Mouse (Mus musculus): ENCODE results near the gene Dhx15. TPM values are rescaled to one million over a fixed set of nuclear protein-coding genes. Genes with fewer than 3 reads are reported as not detected.
"Not testable (repeated sequence)": the region's sequence is repeated elsewhere in the genome, so short reads cannot be mapped to it uniquely, and the experiment has no call there.

Gene Dhx15
- polyA plus RNA-seq (2012; rRNA removed): 41.4 and 57.4 TPM in 2 replicates
- polyA plus RNA-seq (2014; fragmentation: Nextera tagmentation; extraction: Ambion mirVana): 34.9 and 36.6 TPM in 2 replicates

GRCm38 (mm10) chr5:52190371-52191179 lies at the start of gene Dhx15:
TSS of gene Dhx15 (minus strand) at chr5:52190514.
- Histone ChIP-seq H3K27me3 (ENCODE audit: control insufficient read depth, insufficient read depth, low read length) (no peaks in the 10 kb centered on the region), H3K4me2 (ENCODE audit: low read depth) (peak within 1 kb of the TSS; percentile 94), H3K4me1 (replicated peaks; ENCODE audit: control insufficient read depth in 2 of 2, insufficient read depth in 2 of 2, low read length in 1 of 2) (peaks cover 11 to 16% of the 10 kb centered on the region in 2 experiments), H3K4me3 (ENCODE audit: insufficient read depth in 1 of 2, low read depth in 2 of 2, low read length in 2 of 2) (peak within 1 kb of the TSS; percentile 97 to 100), H3K36me3 (replicated peaks; ENCODE audit: control insufficient read depth, insufficient read depth, low read depth) (no peaks in the 10 kb centered on the region), H3K27ac (peak within 1 kb of the TSS; percentile 77), H3K9ac (replicated peaks) (peak within 1 kb of the TSS; percentile 99), H3K9me3 (ENCODE audit: control insufficient read depth, low read length) (no peaks in the 10 kb centered on the region)
- TF ChIP-seq EP300 (IDR thresholded peaks at IDR 0.05; ENCODE audit: low read depth) (no peak), CTCF (IDR thresholded peaks at IDR 0.05; ENCODE audit: low read depth) (no peak)
- WGBS (ENCODE audit: insufficient replicate concordance): under 1% methylated on average over 53 of the region's 53 CpGs
- ATAC-seq (ENCODE audit: insufficient read depth) (peak; percentile 94), DNase-seq (ENCODE audit: low read depth in 3 of 3, low spot score in 3 of 3) (peak; percentile 88 to 89 (median 89))

- 59% methylated on average over 5 of the region's 5 CpGs for WGBS (ENCODE audit: insufficient replicate concordance)
- ATAC-seq (ENCODE audit: insufficient read depth): no peak
- no peaks in the 10 kb centered on the region for H3K27me3 ChIP-seq (ENCODE audit: control insufficient read depth, insufficient read depth, low read length)
These were observed 48.6 kb upstream of the Dhx15 start for GRCm38 (mm10) chr5:52238877-52239276.

GRCm38 (mm10) chr5:52237956-52238735 lies 47.8 kb upstream of the Dhx15 start:
- 58% methylated on average over 8 of the region's 8 CpGs for WGBS (ENCODE audit: insufficient replicate concordance)
- DNase-seq (ENCODE audit: low read depth in 3 of 3, low spot score in 3 of 3): no peak

More at GRCm38 (mm10) chr5:52238877-52239276, 48.6 kb upstream of the Dhx15 start:
- Histone ChIP-seq H3K9ac (replicated peaks) (no peak overlapping the region), H3K4me1 (replicated peaks; ENCODE audit: control insufficient read depth in 2 of 2, insufficient read depth in 2 of 2, low read length in 1 of 2) (no peaks in the 10 kb centered on the region; a peak in 1 of 4 replicates), H3K4me2 (ENCODE audit: low read depth) (no peak overlapping the region), H3K4me3 (ENCODE audit: insufficient read depth in 1 of 2, low read depth in 2 of 2, low read length in 2 of 2) (no peak overlapping the region), H3K9me3 (ENCODE audit: control insufficient read depth, low read length) (no peaks in the 10 kb centered on the region), H3K27ac (no peak overlapping the region), H3K36me3 (replicated peaks; ENCODE audit: control insufficient read depth, insufficient read depth, low read depth) (no peaks in the 10 kb centered on the region)
- no peak for DNase-seq (ENCODE audit: low read depth in 3 of 3, low spot score in 3 of 3)
- TF ChIP-seq CTCF (IDR thresholded peaks at IDR 0.05; ENCODE audit: low read depth): no peak
- TF ChIP-seq EP300 (IDR thresholded peaks at IDR 0.05; ENCODE audit: low read depth): no peak

GRCm38 (mm10) chr5:52236585-52236984 lies 46.3 kb upstream of the Dhx15 start:
- H3K36me3 ChIP-seq (replicated peaks; ENCODE audit: control insufficient read depth, insufficient read depth, low read depth); H3K4me1 ChIP-seq (replicated peaks; ENCODE audit: control insufficient read depth in 2 of 2, insufficient read depth in 2 of 2, low read length in 1 of 2); H3K9me3 ChIP-seq (ENCODE audit: control insufficient read depth, low read length); H3K4me3 ChIP-seq (ENCODE audit: insufficient read depth in 1 of 2, low read depth in 2 of 2, low read length in 2 of 2); H3K9ac ChIP-seq (replicated peaks); H3K4me2 ChIP-seq (ENCODE audit: low read depth); DNase-seq (ENCODE audit: low read depth in 3 of 3, low spot score in 3 of 3); ATAC-seq (ENCODE audit: insufficient read depth); H3K27me3 ChIP-seq (ENCODE audit: control insufficient read depth, insufficient read depth, low read length); H3K27ac ChIP-seq: not testable (repeated sequence)
- 68% methylated on average over 5 of the region's 6 CpGs for WGBS (ENCODE audit: insufficient replicate concordance)

More at GRCm38 (mm10) chr5:52237956-52238735, 47.8 kb upstream of the Dhx15 start:
- H3K4me3 ChIP-seq (ENCODE audit: insufficient read depth in 1 of 2, low read depth in 2 of 2, low read length in 2 of 2): no peak overlapping the region
- H3K4me1 ChIP-seq (replicated peaks; ENCODE audit: control insufficient read depth in 2 of 2, insufficient read depth in 2 of 2, low read length in 1 of 2): no peaks in the 10 kb centered on the region; a peak in 1 of 4 replicates
- no peak for TF ChIP-seq CTCF (IDR thresholded peaks at IDR 0.05; ENCODE audit: low read depth)
- TF ChIP-seq EP300 (IDR thresholded peaks at IDR 0.05; ENCODE audit: low read depth): no peak
- no peaks in the 10 kb centered on the region for H3K36me3 ChIP-seq (replicated peaks; ENCODE audit: control insufficient read depth, insufficient read depth, low read depth)
- no peak overlapping the region for H3K4me2 ChIP-seq (ENCODE audit: low read depth)
- H3K9ac ChIP-seq (replicated peaks): no peak overlapping the region
- ATAC-seq (ENCODE audit: insufficient read depth): no peak
- H3K9me3 ChIP-seq (ENCODE audit: control insufficient read depth, low read length): no peaks in the 10 kb centered on the region
- H3K27me3 ChIP-seq (ENCODE audit: control insufficient read depth, insufficient read depth, low read length): no peaks in the 10 kb centered on the region
- H3K27ac ChIP-seq: no peak overlapping the region

- TF ChIP-seq EP300 (IDR thresholded peaks at IDR 0.05; ENCODE audit: low read depth) (no peak), CTCF (IDR thresholded peaks at IDR 0.05; ENCODE audit: low read depth) (no peak)
- Histone ChIP-seq H3K9me3 (ENCODE audit: control insufficient read depth, low read length) (no peaks in the 10 kb centered on the region), H3K36me3 (replicated peaks; ENCODE audit: control insufficient read depth, insufficient read depth, low read depth) (no peaks in the 10 kb centered on the region), H3K4me3 (ENCODE audit: insufficient read depth in 1 of 2, low read depth in 2 of 2, low read length in 2 of 2) (no peak overlapping the region), H3K27ac (no peak overlapping the region), H3K27me3 (ENCODE audit: control insufficient read depth, insufficient read depth, low read length) (no peaks in the 10 kb centered on the region), H3K4me2 (ENCODE audit: low read depth) (no peak overlapping the region), H3K9ac (replicated peaks) (no peak overlapping the region), H3K4me1 (replicated peaks; ENCODE audit: control insufficient read depth in 2 of 2, insufficient read depth in 2 of 2, low read length in 1 of 2) (no peaks in the 10 kb centered on the region; a peak in 1 of 4 replicates)
- 63% methylated on average over 7 of the region's 7 CpGs for WGBS (ENCODE audit: insufficient replicate concordance)
- no peak for DNase-seq (ENCODE audit: low read depth in 3 of 3, low spot score in 3 of 3)
- no peak for ATAC-seq (ENCODE audit: insufficient read depth)
These were observed 44.3 kb upstream of the Dhx15 start for GRCm38 (mm10) chr5:52234570-52234969.

All from liver, embryonic 14.5 days (tissue).